Mouse (Mus musculus): ENCODE measurements around the gene Lrig1. TPM values are rescaled to one million over a fixed set of nuclear protein-coding genes. Genes with fewer than 3 reads are reported as not detected.

The Lrig1 gene
- polyA plus RNA-seq, 1 experiment = 22.9 TPM

GRCm38 (mm10) chr6:94681446-94682269 lies 18.3 kb downstream of the Lrig1 start:
- no peak for DNase-seq
- 32% methylated on average over 15 of the region's 15 CpGs for WGBS
- TF ChIP-seq POLR2A (IDR thresholded peaks at IDR 0.05; ENCODE audit: borderline replicate concordance, extremely low read depth, low read depth, low read length) (no peak), CTCF (IDR thresholded peaks at IDR 0.05; ENCODE audit: insufficient read depth, low read length) (no peak)
- peaks cover 9% of the 10 kb centered on the region for H3K4me1 ChIP-seq (ENCODE audit: control insufficient read depth, insufficient read depth, low read length)
- no peak overlapping the region for H3K4me3 ChIP-seq (replicated peaks; ENCODE audit: extremely low read depth, low read depth, low read length)

- DNase-seq = no peak
- TF ChIP-seq CTCF (IDR thresholded peaks at IDR 0.05; ENCODE audit: insufficient read depth, low read length) = no peak
- TF ChIP-seq POLR2A (IDR thresholded peaks at IDR 0.05; ENCODE audit: borderline replicate concordance, extremely low read depth, low read depth, low read length) = no peak
- no peak overlapping the region for H3K4me3 ChIP-seq (replicated peaks; ENCODE audit: extremely low read depth, low read depth, low read length)
- WGBS = 69% methylated on average over 5 of the region's 5 CpGs
- peaks cover 9% of the 10 kb centered on the region for H3K4me1 ChIP-seq (ENCODE audit: control insufficient read depth, insufficient read depth, low read length)
Observed at GRCm38 (mm10) chr6:94680760-94681445, 19.1 kb downstream of the Lrig1 start.

GRCm38 (mm10) chr6:94679249-94679648 lies 20.7 kb downstream of the Lrig1 start:
- 85% methylated on average over 1 of the region's 1 CpGs for WGBS
- Histone ChIP-seq H3K4me1 (ENCODE audit: control insufficient read depth, insufficient read depth, low read length) (peaks cover 7% of the 10 kb centered on the region), H3K4me3 (replicated peaks; ENCODE audit: extremely low read depth, low read depth, low read length) (no peak overlapping the region)
- no peak for DNase-seq
- no peak for TF ChIP-seq POLR2A (IDR thresholded peaks at IDR 0.05; ENCODE audit: borderline replicate concordance, extremely low read depth, low read depth, low read length)
- TF ChIP-seq CTCF (IDR thresholded peaks at IDR 0.05; ENCODE audit: insufficient read depth, low read length) = no peak

GRCm38 (mm10) chr6:94678377-94679164 lies 21.4 kb downstream of the Lrig1 start:
- peaks cover 5% of the 10 kb centered on the region for H3K4me1 ChIP-seq (ENCODE audit: control insufficient read depth, insufficient read depth, low read length)
- H3K4me3 ChIP-seq (replicated peaks; ENCODE audit: extremely low read depth, low read depth, low read length) = no peak overlapping the region
- no peak for DNase-seq
- WGBS = 53% methylated on average over 6 of the region's 6 CpGs
- TF ChIP-seq POLR2A (IDR thresholded peaks at IDR 0.05; ENCODE audit: borderline replicate concordance, extremely low read depth, low read depth, low read length) (no peak), CTCF (IDR thresholded peaks at IDR 0.05; ENCODE audit: insufficient read depth, low read length) (no peak)

- no peak for TF ChIP-seq POLR2A (IDR thresholded peaks at IDR 0.05; ENCODE audit: borderline replicate concordance, extremely low read depth, low read depth, low read length)
- TF ChIP-seq CTCF (IDR thresholded peaks at IDR 0.05; ENCODE audit: insufficient read depth, low read length) = no peak
- H3K4me1 ChIP-seq (ENCODE audit: control insufficient read depth, insufficient read depth, low read length) = peaks cover 5% of the 10 kb centered on the region
- DNase-seq = no peak
- no peak overlapping the region for H3K4me3 ChIP-seq (replicated peaks; ENCODE audit: extremely low read depth, low read depth, low read length)
- WGBS = 38% methylated on average over 3 of the region's 3 CpGs
Observed at GRCm38 (mm10) chr6:94677448-94677847, 22.5 kb downstream of the Lrig1 start.

GRCm38 (mm10) chr6:94676840-94677239 lies 23.1 kb downstream of the Lrig1 start:
- H3K4me1 ChIP-seq (ENCODE audit: control insufficient read depth, insufficient read depth, low read length) = peaks cover 2% of the 10 kb centered on the region; the same call in 1 of the 2 replicates
- no peak for TF ChIP-seq CTCF (IDR thresholded peaks at IDR 0.05; ENCODE audit: insufficient read depth, low read length)
- no peak for TF ChIP-seq POLR2A (IDR thresholded peaks at IDR 0.05; ENCODE audit: borderline replicate concordance, extremely low read depth, low read depth, low read length)
- DNase-seq = no peak
- 50% methylated on average over 3 of the region's 3 CpGs for WGBS
- H3K4me3 ChIP-seq (replicated peaks; ENCODE audit: extremely low read depth, low read depth, low read length) = no peak overlapping the region

- peaks cover 2% of the 10 kb centered on the region; the same call in 1 of the 2 replicates for H3K4me1 ChIP-seq (ENCODE audit: control insufficient read depth, insufficient read depth, low read length)
- H3K4me3 ChIP-seq (replicated peaks; ENCODE audit: extremely low read depth, low read depth, low read length) = no peak overlapping the region
- 50% methylated on average over 7 of the region's 7 CpGs for WGBS
- TF ChIP-seq CTCF (IDR thresholded peaks at IDR 0.05; ENCODE audit: insufficient read depth, low read length) (no peak), POLR2A (IDR thresholded peaks at IDR 0.05; ENCODE audit: borderline replicate concordance, extremely low read depth, low read depth, low read length) (no peak)
- DNase-seq = no peak
Observed at GRCm38 (mm10) chr6:94676300-94676699, 23.7 kb downstream of the Lrig1 start.

GRCm38 (mm10) chr6:94672426-94672825 lies 27.5 kb downstream of the Lrig1 start:
- no peak for DNase-seq
- Histone ChIP-seq H3K4me1 (ENCODE audit: control insufficient read depth, insufficient read depth, low read length) (no peaks in the 10 kb centered on the region), H3K4me3 (replicated peaks; ENCODE audit: extremely low read depth, low read depth, low read length) (no peak overlapping the region)
- WGBS = 70% methylated on average over 2 of the region's 2 CpGs
- no peak for TF ChIP-seq CTCF (IDR thresholded peaks at IDR 0.05; ENCODE audit: insufficient read depth, low read length)
- no peak for TF ChIP-seq POLR2A (IDR thresholded peaks at IDR 0.05; ENCODE audit: borderline replicate concordance, extremely low read depth, low read depth, low read length)

GRCm38 (mm10) chr6:94669370-94669769 lies 30.6 kb downstream of the Lrig1 start:
- Histone ChIP-seq H3K4me1 (ENCODE audit: control insufficient read depth, insufficient read depth, low read length) (no peaks in the 10 kb centered on the region), H3K4me3 (replicated peaks; ENCODE audit: extremely low read depth, low read depth, low read length) (no peak overlapping the region)
- TF ChIP-seq CTCF (IDR thresholded peaks at IDR 0.05; ENCODE audit: insufficient read depth, low read length) (no peak), POLR2A (IDR thresholded peaks at IDR 0.05; ENCODE audit: borderline replicate concordance, extremely low read depth, low read depth, low read length) (no peak)
- WGBS = 60% methylated on average over 6 of the region's 6 CpGs
- no peak for DNase-seq
